Mouse (Mus musculus) cerebellum, adult 2 months (tissue): ENCODE data around the gene Nfxl1.

ENCODE experiments used
- CTCF ChIP-seq: fragments of 200-500 bp; IDR thresholded peaks from 2 replicates; pipeline ENCODE4 v1.5.1; 2011; ENCODE audit warnings: low read depth, mild to moderate bottlenecking, control low read depth, low read length, moderate library complexity, borderline replicate concordance; ENCODE audit not compliant: insufficient read depth
- POLR2A ChIP-seq: fragments of 200-500 bp; IDR thresholded peaks from 2 replicates; pipeline ENCODE4 v1.6.1; 2011; ENCODE audit warnings: low read length, control low read depth, borderline replicate concordance; ENCODE audit not compliant: insufficient read depth

GRCm38 (mm10) chr5:72528896-72529295, 30.6 kb downstream of the Nfxl1 start:
- no peak for TF ChIP-seq CTCF
- no peak for TF ChIP-seq POLR2A
